Mouse (Mus musculus): ENCODE measurements around the gene BC049715. TPM values are rescaled to one million over a fixed set of nuclear protein-coding genes. Genes with fewer than 3 reads are reported as not detected.
"Not testable (repeated sequence)": the region's sequence is repeated elsewhere in the genome, so short reads cannot be mapped to it uniquely, and the experiment has no call there.

The BC049715 gene
- polyA plus RNA-seq, 1 experiment from 2014 or later = 1.3 TPM

- Histone ChIP-seq H3K4me3 (no peak overlapping the region), H3K4me1 (replicated peaks) (no peaks in the 10 kb centered on the region), H3K36me3 (no peaks in the 10 kb centered on the region), H3K27me3 (no peaks in the 10 kb centered on the region), H3K9me3 (no peaks in the 10 kb centered on the region), H3K27ac (replicated peaks) (no peak overlapping the region), H3K4me2 (no peak overlapping the region), H3K9ac (no peak overlapping the region)
- 77% methylated on average over 3 of the region's 3 CpGs for WGBS
- no peak for ATAC-seq (ENCODE audit: low FRiP score, low read depth)
Measured at GRCm38 (mm10) chr6:136883431-136883915, 56.0 kb downstream of the BC049715 start.

GRCm38 (mm10) chr6:136883961-136884360, 56.5 kb downstream of the BC049715 start:
- H3K4me2 ChIP-seq = no peak overlapping the region
- no peak overlapping the region for H3K9ac ChIP-seq
- H3K4me3 ChIP-seq = no peak overlapping the region
- no peaks in the 10 kb centered on the region for H3K27me3 ChIP-seq
- no peak overlapping the region for H3K27ac ChIP-seq (replicated peaks)
- no peaks in the 10 kb centered on the region for H3K9me3 ChIP-seq
- no peak for ATAC-seq (ENCODE audit: low FRiP score, low read depth)
- no peaks in the 10 kb centered on the region for H3K36me3 ChIP-seq
- 94% methylated on average over 6 of the region's 6 CpGs for WGBS
- no peaks in the 10 kb centered on the region for H3K4me1 ChIP-seq (replicated peaks)

- not testable (repeated sequence) for H3K27me3 ChIP-seq; ATAC-seq (ENCODE audit: low FRiP score, low read depth); H3K4me2 ChIP-seq; H3K9me3 ChIP-seq; H3K4me1 ChIP-seq (replicated peaks); H3K4me3 ChIP-seq; H3K9ac ChIP-seq; H3K27ac ChIP-seq (replicated peaks); H3K36me3 ChIP-seq
- WGBS = 54% methylated on average over 1 of the region's 1 CpGs
Measured at GRCm38 (mm10) chr6:136884766-136885165, 57.3 kb downstream of the BC049715 start.

- no peaks in the 10 kb centered on the region for H3K36me3 ChIP-seq
- WGBS = 75% methylated on average over 9 of the region's 9 CpGs
- no peak overlapping the region for H3K4me3 ChIP-seq
- no peak overlapping the region for H3K9ac ChIP-seq
- no peaks in the 10 kb centered on the region for H3K27me3 ChIP-seq
- H3K4me2 ChIP-seq = no peak overlapping the region
- H3K9me3 ChIP-seq = no peaks in the 10 kb centered on the region
- ATAC-seq (ENCODE audit: low FRiP score, low read depth) = no peak
- no peaks in the 10 kb centered on the region for H3K4me1 ChIP-seq (replicated peaks)
- no peak overlapping the region for H3K27ac ChIP-seq (replicated peaks)
Measured at GRCm38 (mm10) chr6:136887854-136888253, 60.4 kb downstream of the BC049715 start.

- no peak overlapping the region for H3K27ac ChIP-seq (replicated peaks)
- no peaks in the 10 kb centered on the region for H3K27me3 ChIP-seq
- no peak for ATAC-seq (ENCODE audit: low FRiP score, low read depth)
- no peak overlapping the region for H3K4me3 ChIP-seq
- H3K4me1 ChIP-seq (replicated peaks) = no peaks in the 10 kb centered on the region
- H3K9ac ChIP-seq = no peak overlapping the region
- WGBS = 88% methylated on average over 6 of the region's 6 CpGs
- no peaks in the 10 kb centered on the region for H3K36me3 ChIP-seq
- H3K9me3 ChIP-seq = no peaks in the 10 kb centered on the region
- no peak overlapping the region for H3K4me2 ChIP-seq
Measured at GRCm38 (mm10) chr6:136889067-136889466, 61.6 kb downstream of the BC049715 start.

- Histone ChIP-seq H3K4me1 (replicated peaks) (no peaks in the 10 kb centered on the region), H3K4me2 (no peak overlapping the region), H3K9me3 (no peaks in the 10 kb centered on the region), H3K9ac (no peak overlapping the region), H3K4me3 (no peak overlapping the region), H3K27ac (replicated peaks) (no peak overlapping the region), H3K36me3 (no peaks in the 10 kb centered on the region), H3K27me3 (no peaks in the 10 kb centered on the region)
- ATAC-seq (ENCODE audit: low FRiP score, low read depth) = no peak
- WGBS = 95% methylated on average over 6 of the region's 6 CpGs
Measured at GRCm38 (mm10) chr6:136889554-136889953, 62.1 kb downstream of the BC049715 start.

Small RNAs within 50 kb of the gene (microRNA-seq; reads per million reads assigned to microRNA genes)
- not detected for gene Gm44364

Other genes with a start within 250 kb of the BC049715 start
- 1.3 and 1.5 TPM in 2 replicates for gene Plbd1, start 165.7 kb upstream of the BC049715 start, polyA plus RNA-seq (2015; fragmentation: Nextera tagmentation; extraction: Ambion mirVana)
- gene Gucy2c, start 45.9 kb upstream of the BC049715 start, polyA plus RNA-seq (2015; fragmentation: Nextera tagmentation; extraction: Ambion mirVana) = 0.17 and 0.22 TPM in 2 replicates
- gene Hist4h4, start 23.2 kb upstream of the BC049715 start, polyA plus RNA-seq (2015; fragmentation: Nextera tagmentation; extraction: Ambion mirVana) = 0.43 and 0.52 TPM in 2 replicates
- 106 and 109 TPM in 2 replicates for gene H2afj, start 19.4 kb upstream of the BC049715 start, polyA plus RNA-seq (2015; fragmentation: Nextera tagmentation; extraction: Ambion mirVana)
- 72.3 and 78.4 TPM in 2 replicates for gene Wbp11, start 607 bp downstream of the BC049715 start, polyA plus RNA-seq (2015; fragmentation: Nextera tagmentation; extraction: Ambion mirVana)
- gene Smco3, start 7.8 kb downstream of the BC049715 start, polyA plus RNA-seq (2015; fragmentation: Nextera tagmentation; extraction: Ambion mirVana) = 1.4 and 1.8 TPM in 2 replicates
- gene Art4, start 30.1 kb downstream of the BC049715 start, polyA plus RNA-seq (2015; fragmentation: Nextera tagmentation; extraction: Ambion mirVana) = 0.09 and 0.46 TPM in 2 replicates
- 12.2 and 21.3 TPM in 2 replicates for gene Mgp, start 48.2 kb downstream of the BC049715 start, polyA plus RNA-seq (2015; fragmentation: Nextera tagmentation; extraction: Ambion mirVana)
- gene Erp27, start 94.6 kb downstream of the BC049715 start, polyA plus RNA-seq (2015; fragmentation: Nextera tagmentation; extraction: Ambion mirVana) = not detected in 2 replicates
- gene Pde6h, start 96.2 kb downstream of the BC049715 start, polyA plus RNA-seq (2015; fragmentation: Nextera tagmentation; extraction: Ambion mirVana) = 0.07 and 1.1 TPM in 2 replicates
- 14.0 and 16.7 TPM in 2 replicates for gene Arhgdib, start 114.3 kb downstream of the BC049715 start, polyA plus RNA-seq (2015; fragmentation: Nextera tagmentation; extraction: Ambion mirVana)

All from hindbrain, embryonic 15.5 days (tissue).